Mouse (Mus musculus): ENCODE data around the gene Grn.

GRCm38 (mm10) chr11:102455740-102456396 is 25.8 kb downstream of the Grn start:
- TF ChIP-seq CTCF (IDR thresholded peaks at IDR 0.05; ENCODE audit: control insufficient read depth, insufficient read depth, insufficient replicate concordance, low read depth, low read length): peak; percentile 8; the same call in 1 of the 2 replicates
- no peak for TF ChIP-seq POLR2A (IDR thresholded peaks at IDR 0.05; ENCODE audit: control insufficient read depth, low read depth, low read length)
